Mouse (Mus musculus): ENCODE measurements around the gene Eef1akmt1. TPM values are rescaled to one million over a fixed set of nuclear protein-coding genes. Genes with fewer than 3 reads are reported as not detected.

Gene Eef1akmt1
- polyA plus RNA-seq, 1 experiment, result 0.20 TPM

- peaks cover 2% of the 10 kb centered on the region for H3K36me3 ChIP-seq (ENCODE audit: control insufficient read depth)
- H3K4me1 ChIP-seq (ENCODE audit: control insufficient read depth), result no peaks in the 10 kb centered on the region
- no peaks in the 10 kb centered on the region for H3K9me3 ChIP-seq (ENCODE audit: control insufficient read depth, low read length)
- no peak for TF ChIP-seq GATA1 (IDR thresholded peaks at IDR 0.05; ENCODE audit: low read length)
- TF ChIP-seq TAL1 (IDR thresholded peaks at IDR 0.05; ENCODE audit: low read length), result no peak
- no peaks in the 10 kb centered on the region for H3K27me3 ChIP-seq (ENCODE audit: control insufficient read depth)
- no peak overlapping the region for H3K4me3 ChIP-seq (replicated peaks)
Observed at GRCm38 (mm10) chr14:57555471-57556070, 15.8 kb downstream of the Eef1akmt1 start.

- H3K4me3 ChIP-seq (replicated peaks), result no peak overlapping the region
- no peaks in the 10 kb centered on the region for H3K4me1 ChIP-seq (ENCODE audit: control insufficient read depth)
- H3K9me3 ChIP-seq (ENCODE audit: control insufficient read depth, low read length), result no peaks in the 10 kb centered on the region
- TF ChIP-seq TAL1 (IDR thresholded peaks at IDR 0.05; ENCODE audit: low read length) (no peak), GATA1 (IDR thresholded peaks at IDR 0.05; ENCODE audit: low read length) (no peak)
- H3K27me3 ChIP-seq (ENCODE audit: control insufficient read depth), result no peaks in the 10 kb centered on the region
- peaks cover 7% of the 10 kb centered on the region for H3K36me3 ChIP-seq (ENCODE audit: control insufficient read depth)
Observed at GRCm38 (mm10) chr14:57554434-57554833, 17.0 kb downstream of the Eef1akmt1 start.

GRCm38 (mm10) chr14:57552945-57553344, 18.5 kb downstream of the Eef1akmt1 start:
- H3K27me3 ChIP-seq (ENCODE audit: control insufficient read depth), result no peaks in the 10 kb centered on the region
- peaks cover 14% of the 10 kb centered on the region for H3K36me3 ChIP-seq (ENCODE audit: control insufficient read depth)
- no peaks in the 10 kb centered on the region for H3K9me3 ChIP-seq (ENCODE audit: control insufficient read depth, low read length)
- TF ChIP-seq GATA1 (IDR thresholded peaks at IDR 0.05; ENCODE audit: low read length) (no peak), TAL1 (IDR thresholded peaks at IDR 0.05; ENCODE audit: low read length) (no peak)
- no peaks in the 10 kb centered on the region for H3K4me1 ChIP-seq (ENCODE audit: control insufficient read depth)
- H3K4me3 ChIP-seq (replicated peaks), result no peak overlapping the region

GRCm38 (mm10) chr14:57547062-57547461, 24.4 kb downstream of the Eef1akmt1 start:
- Histone ChIP-seq H3K4me1 (ENCODE audit: control insufficient read depth) (peaks cover 11% of the 10 kb centered on the region), H3K27me3 (ENCODE audit: control insufficient read depth) (peaks cover 5% of the 10 kb centered on the region), H3K36me3 (ENCODE audit: control insufficient read depth) (peaks cover 12% of the 10 kb centered on the region), H3K9me3 (ENCODE audit: control insufficient read depth, low read length) (no peaks in the 10 kb centered on the region), H3K4me3 (replicated peaks) (no peak overlapping the region)
- no peak for TF ChIP-seq GATA1 (IDR thresholded peaks at IDR 0.05; ENCODE audit: low read length)
- TF ChIP-seq TAL1 (IDR thresholded peaks at IDR 0.05; ENCODE audit: low read length), result no peak

- TF ChIP-seq GATA1 (IDR thresholded peaks at IDR 0.05; ENCODE audit: low read length) (no peak), TAL1 (IDR thresholded peaks at IDR 0.05; ENCODE audit: low read length) (no peak)
- Histone ChIP-seq H3K36me3 (ENCODE audit: control insufficient read depth) (peaks cover 12% of the 10 kb centered on the region), H3K4me1 (ENCODE audit: control insufficient read depth) (peaks cover 11% of the 10 kb centered on the region), H3K9me3 (ENCODE audit: control insufficient read depth, low read length) (no peaks in the 10 kb centered on the region), H3K27me3 (ENCODE audit: control insufficient read depth) (peaks cover 8% of the 10 kb centered on the region), H3K4me3 (replicated peaks) (no peak overlapping the region)
Observed at GRCm38 (mm10) chr14:57546557-57547021, 24.8 kb downstream of the Eef1akmt1 start.

GRCm38 (mm10) chr14:57546131-57546530, 25.3 kb downstream of the Eef1akmt1 start:
- H3K36me3 ChIP-seq (ENCODE audit: control insufficient read depth), result peaks cover 12% of the 10 kb centered on the region
- peaks cover 11% of the 10 kb centered on the region for H3K4me1 ChIP-seq (ENCODE audit: control insufficient read depth)
- no peak for TF ChIP-seq GATA1 (IDR thresholded peaks at IDR 0.05; ENCODE audit: low read length)
- no peak overlapping the region for H3K4me3 ChIP-seq (replicated peaks)
- H3K27me3 ChIP-seq (ENCODE audit: control insufficient read depth), result peaks cover 8% of the 10 kb centered on the region
- H3K9me3 ChIP-seq (ENCODE audit: control insufficient read depth, low read length), result no peaks in the 10 kb centered on the region

- Histone ChIP-seq H3K4me1 (ENCODE audit: control insufficient read depth) (peaks cover 11% of the 10 kb centered on the region), H3K9me3 (ENCODE audit: control insufficient read depth, low read length) (no peaks in the 10 kb centered on the region), H3K27me3 (ENCODE audit: control insufficient read depth) (peaks cover 8% of the 10 kb centered on the region), H3K36me3 (ENCODE audit: control insufficient read depth) (peaks cover 12% of the 10 kb centered on the region), H3K4me3 (replicated peaks) (no peak overlapping the region)
- TF ChIP-seq TAL1 (IDR thresholded peaks at IDR 0.05; ENCODE audit: low read length) (no peak), GATA1 (IDR thresholded peaks at IDR 0.05; ENCODE audit: low read length) (no peak)
Observed at GRCm38 (mm10) chr14:57545526-57545925, 25.9 kb downstream of the Eef1akmt1 start.

- no peak overlapping the region for H3K4me3 ChIP-seq (replicated peaks)
- TF ChIP-seq GATA1 (IDR thresholded peaks at IDR 0.05; ENCODE audit: low read length) (no peak), TAL1 (IDR thresholded peaks at IDR 0.05; ENCODE audit: low read length) (no peak)
- H3K36me3 ChIP-seq (ENCODE audit: control insufficient read depth), result no peaks in the 10 kb centered on the region; the same call in 1 of the 2 replicates
- no peaks in the 10 kb centered on the region for H3K9me3 ChIP-seq (ENCODE audit: control insufficient read depth, low read length)
- peaks cover 11% of the 10 kb centered on the region for H3K4me1 ChIP-seq (ENCODE audit: control insufficient read depth)
- H3K27me3 ChIP-seq (ENCODE audit: control insufficient read depth), result peaks cover 12% of the 10 kb centered on the region
Observed at GRCm38 (mm10) chr14:57543420-57544039, 27.9 kb downstream of the Eef1akmt1 start.

- Histone ChIP-seq H3K27me3 (ENCODE audit: control insufficient read depth) (peaks cover 18% of the 10 kb centered on the region), H3K36me3 (ENCODE audit: control insufficient read depth) (no peaks in the 10 kb centered on the region), H3K9me3 (ENCODE audit: control insufficient read depth, low read length) (no peaks in the 10 kb centered on the region), H3K4me1 (ENCODE audit: control insufficient read depth) (peaks cover 11% of the 10 kb centered on the region), H3K4me3 (replicated peaks) (peak overlapping the region; percentile 17)
- TF ChIP-seq TAL1 (IDR thresholded peaks at IDR 0.05; ENCODE audit: low read length), result no peak
- TF ChIP-seq GATA1 (IDR thresholded peaks at IDR 0.05; ENCODE audit: low read length), result no peak
Observed at GRCm38 (mm10) chr14:57542231-57542630, 29.2 kb downstream of the Eef1akmt1 start.
